Mouse (Mus musculus) heart, postnatal 10 days (tissue): ENCODE measurements at regions not wholly inside any gene's neighbourhood (a gene's known extent, or its start where the extent isn't known, plus 50 kb on each side); places are given as distances from the start of the nearest gene placed in this dataset.

Experiments
- DNase-seq, 2 experiments: peaks; one replicate each; pipeline ENCODE4 v3.0.0; 2021
- intact Hi-C: fragments of 180-260 bp; cut with DNase I; formaldehyde crosslinking; loops from one replicate; pipeline ENCODE4 v1.15.1; 2025

GRCm38 (mm10) chr7:123642596-123642995 lies 142.3 kb upstream of the Zkscan2 start:
- intact Hi-C loops = no loop called here
- no peak for DNase-seq

GRCm38 (mm10) chr7:123643426-123643825 lies 143.2 kb upstream of the Zkscan2 start:
- DNase-seq = no peak
- intact Hi-C loops = no loop called here

GRCm38 (mm10) chr7:123645521-123645920 lies 145.3 kb upstream of the Zkscan2 start:
- DNase-seq = no peak
- intact Hi-C loops = no loop called here

- intact Hi-C loops = no loop called here
- no peak for DNase-seq
Measured at GRCm38 (mm10) chr7:123665459-123665858, 165.2 kb upstream of the Zkscan2 start.

- intact Hi-C loops = no loop called here
- no peak for DNase-seq
Measured at GRCm38 (mm10) chr7:123684762-123685161, 184.5 kb upstream of the Zkscan2 start.

GRCm38 (mm10) chr7:123686547-123686946 lies 186.3 kb upstream of the Zkscan2 start:
- intact Hi-C loops = no loop called here
- no peak for DNase-seq

GRCm38 (mm10) chr7:123731016-123731415 lies 230.8 kb upstream of the Zkscan2 start:
- intact Hi-C loops = no loop called here

GRCm38 (mm10) chr7:123733061-123733460 lies 232.8 kb upstream of the Zkscan2 start:
- intact Hi-C loops = no loop called here
- no peak for DNase-seq

More at GRCm38 (mm10) chr7:123731016-123731415, 230.8 kb upstream of the Zkscan2 start:
- no peak for DNase-seq

- intact Hi-C loops = no loop called here
- no peak for DNase-seq
Measured at GRCm38 (mm10) chr7:123747986-123748385, 234.7 kb upstream of the Hs3st4 start.

GRCm38 (mm10) chr7:123753252-123753651 lies 229.4 kb upstream of the Hs3st4 start:
- intact Hi-C loops = no loop called here
- no peak for DNase-seq

GRCm38 (mm10) chr7:123795036-123795435 lies 187.6 kb upstream of the Hs3st4 start:
- intact Hi-C loops = no loop called here
- no peak for DNase-seq

GRCm38 (mm10) chr7:123796096-123796495 lies 186.6 kb upstream of the Hs3st4 start:
- DNase-seq = no peak
- intact Hi-C loops = no loop called here

- intact Hi-C loops = no loop called here
- DNase-seq = no peak
Measured at GRCm38 (mm10) chr7:123805650-123806049, 177.0 kb upstream of the Hs3st4 start.

- intact Hi-C loops = no loop called here
- DNase-seq = no peak
Measured at GRCm38 (mm10) chr7:123823976-123824375, 158.7 kb upstream of the Hs3st4 start.

- intact Hi-C loops = no loop called here
- DNase-seq = no peak
Measured at GRCm38 (mm10) chr7:123826406-123826805, 156.3 kb upstream of the Hs3st4 start.

- no peak for DNase-seq
- intact Hi-C loops = no loop called here
Measured at GRCm38 (mm10) chr7:123842552-123842951, 140.1 kb upstream of the Hs3st4 start.

- no peak for DNase-seq
- intact Hi-C loops = no loop called here
Measured at GRCm38 (mm10) chr7:123847081-123847480, 135.6 kb upstream of the Hs3st4 start.

- DNase-seq = no peak
- intact Hi-C loops = no loop called here
Measured at GRCm38 (mm10) chr7:123848644-123849043, 134.0 kb upstream of the Hs3st4 start.

- DNase-seq = no peak
- intact Hi-C loops = no loop called here
Measured at GRCm38 (mm10) chr7:123849220-123849619, 133.4 kb upstream of the Hs3st4 start.

- DNase-seq = peak; percentile 5 to 11
- intact Hi-C loops = no loop called here
Measured at GRCm38 (mm10) chr7:123850272-123851197, 132.1 kb upstream of the Hs3st4 start.

GRCm38 (mm10) chr7:123857539-123857938 lies 125.1 kb upstream of the Hs3st4 start:
- intact Hi-C loops = no loop called here
- DNase-seq = no peak

- intact Hi-C loops = no loop called here
- DNase-seq = no peak
Measured at GRCm38 (mm10) chr7:123861706-123862105, 121.0 kb upstream of the Hs3st4 start.
